Mouse (Mus musculus) megakaryocyte, adult 5-6 weeks (primary cell): ENCODE data around the gene Slf2. TPM values are rescaled to one million over a fixed set of nuclear protein-coding genes. Genes with fewer than 3 reads are reported as not detected.

Experiments used
- ATAC-seq: 2 replicates; pipeline ENCODE4 v1.8.0; 2016; ENCODE audit warnings: mild to moderate bottlenecking, inconsistent platforms; ENCODE audit not compliant: poor library complexity, severe bottlenecking
- total RNA-seq, 2 experiments: library from RNA; stranded (forward) in 1 of 2; stranded (reverse) in 1 of 2; fragments of 153-499, 151-499 nt in 1 of 2; fragments of 221-1000, 200-1000 nt in 1 of 2; gene quantifications; 2 replicates each; pipeline versions ENCODE4 v1.2.3 to v1.2.4; 2015 to 2017

Slf2 gene
- total RNA-seq, 2 experiments from 2014 or later = 27.8 to 36.3 TPM

GRCm38 (mm10) chr19:44907851-44908690, 22.9 kb upstream of the Slf2 start:
- ATAC-seq = no peak

- no peak for ATAC-seq
Measured at GRCm38 (mm10) chr19:44908836-44909460, 22.0 kb upstream of the Slf2 start.

GRCm38 (mm10) chr19:44914481-44915249, 16.3 kb upstream of the Slf2 start:
- no peak for ATAC-seq

- ATAC-seq = no peak
Measured at GRCm38 (mm10) chr19:44918171-44918570, 12.8 kb upstream of the Slf2 start.

GRCm38 (mm10) chr19:44921466-44922139, 9.3 kb upstream of the Slf2 start:
- no peak for ATAC-seq

GRCm38 (mm10) chr19:44922521-44922920, 8.4 kb upstream of the Slf2 start:
- ATAC-seq = no peak

GRCm38 (mm10) chr19:44924699-44925098, 6.3 kb upstream of the Slf2 start:
- no peak for ATAC-seq

GRCm38 (mm10) chr19:44926781-44927180, 4.2 kb upstream of the Slf2 start:
- ATAC-seq = no peak

- no peak for ATAC-seq
Measured at GRCm38 (mm10) chr19:44927250-44927649, 3.7 kb upstream of the Slf2 start.

GRCm38 (mm10) chr19:44928185-44928584, 2.8 kb upstream of the Slf2 start:
- no peak for ATAC-seq

- ATAC-seq = no peak
Measured at GRCm38 (mm10) chr19:44929251-44929650, 1.7 kb upstream of the Slf2 start.

- ATAC-seq = no peak
Measured at GRCm38 (mm10) chr19:44929663-44930062, 1.3 kb upstream of the Slf2 start.

GRCm38 (mm10) chr19:44930122-44930521, 829 bp upstream of the Slf2 start:
- no peak for ATAC-seq

GRCm38 (mm10) chr19:44931454-44931759, 456 bp downstream of the Slf2 start:
- ATAC-seq = peak; percentile 81

- ATAC-seq = no peak
Measured at GRCm38 (mm10) chr19:44932051-44932450, 1.1 kb downstream of the Slf2 start.

GRCm38 (mm10) chr19:44933136-44933535, 2.2 kb downstream of the Slf2 start:
- no peak for ATAC-seq

GRCm38 (mm10) chr19:44959633-44960032, 28.7 kb downstream of the Slf2 start:
- ATAC-seq = no peak

GRCm38 (mm10) chr19:44965978-44966377, 35.0 kb downstream of the Slf2 start:
- no peak for ATAC-seq

- ATAC-seq = no peak
Measured at GRCm38 (mm10) chr19:44968329-44968728, 37.4 kb downstream of the Slf2 start.

GRCm38 (mm10) chr19:44976636-44977035, 45.7 kb downstream of the Slf2 start:
- no peak for ATAC-seq

GRCm38 (mm10) chr19:44977148-44977547, 46.2 kb downstream of the Slf2 start:
- no peak for ATAC-seq
